Mouse (Mus musculus) CD8-positive naive resting alpha-beta T cell, adult 57 days (primary cell): ENCODE measurements around the gene Igf2. TPM values are rescaled to one million over a fixed set of nuclear protein-coding genes. Genes with fewer than 3 reads are reported as not detected.

Experiments used
- total RNA-seq: library from RNA; stranded (reverse); gene quantifications from one replicate; pipeline ENCODE4 v1.2.4, GENCODE M21; 2023

Igf2 gene
- not detected for total RNA-seq

GRCm38 (mm10) chr7:142666659-142667058 is at the start of gene Igf2:
Igf2 (minus strand) TSS chr7:142666816.

GRCm38 (mm10) chr7:142669751-142670625 is 3.4 kb upstream of the Igf2 start, which contains the start of gene Gm49394:
Gm49394 (minus strand) TSS chr7:142669942.

Other genes with a start within 250 kb of the Igf2 start
- not detected for gene Syt8, start 232.0 kb downstream of the Igf2 start, total RNA-seq
- gene Tnni2, start 225.0 kb downstream of the Igf2 start, total RNA-seq, result not detected
- 696 TPM for gene Lsp1, start 206.0 kb downstream of the Igf2 start, total RNA-seq
- 46.5 TPM for gene Tnnt3, start 168.0 kb downstream of the Igf2 start, total RNA-seq
- gene Mrpl23, start 134.1 kb downstream of the Igf2 start, total RNA-seq, result 14.5 TPM
- not detected for gene Gm49394, start 3.1 kb upstream of the Igf2 start, total RNA-seq
- not detected for gene Ins2, start 76.6 kb upstream of the Igf2 start, total RNA-seq